Mouse (Mus musculus): ENCODE results near the gene Rhog. TPM values are rescaled to one million over a fixed set of nuclear protein-coding genes. Genes with fewer than 3 reads are reported as not detected.
A peak's percentile ranks its signal among the peaks of the same experiment; 100 is the strongest.
"Not testable (repeated sequence)": the region's sequence is repeated elsewhere in the genome, so short reads cannot be mapped to it uniquely, and the experiment has no call there.

The Rhog gene
- total and polyA plus RNA-seq, 2 experiments from 2014 or later: 5.7 to 15.5 TPM

DNA sequence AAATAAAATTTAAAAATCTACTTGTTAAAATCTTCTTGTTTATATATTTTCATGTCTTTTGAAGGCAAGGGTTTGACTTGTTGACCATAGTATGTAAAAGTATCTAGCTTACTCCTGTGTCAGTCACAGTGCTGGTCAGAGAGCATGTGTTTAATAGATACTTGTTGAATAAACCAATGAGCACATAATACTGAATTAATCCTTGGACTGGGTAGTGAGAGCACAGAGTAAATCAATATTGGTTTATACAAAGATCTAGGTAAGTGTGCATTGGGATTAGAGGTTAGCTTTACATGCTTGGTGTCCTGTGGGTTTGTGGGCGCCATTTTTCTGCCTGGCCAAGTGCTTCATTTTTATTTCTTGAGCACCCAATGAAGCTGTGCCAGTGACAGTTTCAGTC is 25.5 kb upstream of the Rhog start:
- H3K27ac ChIP-seq (ENCODE audit: low read depth, low read length): no peak overlapping the region
- no peaks in the 10 kb centered on the region for H3K4me1 ChIP-seq (ENCODE audit: insufficient read depth)
- ATAC-seq (no peak), DNase-seq (no peak)
- WGBS: 98% methylated on average over 1 of the region's 1 CpGs
- H3K27me3 ChIP-seq (ENCODE audit: insufficient read depth, low read length): no peaks in the 10 kb centered on the region
- no peak for TF ChIP-seq CTCF (IDR thresholded peaks at IDR 0.05; ENCODE audit: low read depth)
- H3K9ac ChIP-seq: no peak overlapping the region
- H3K4me3 ChIP-seq (ENCODE audit: low read depth, low read length): no peak overlapping the region
- H3K36me3 ChIP-seq (ENCODE audit: insufficient read depth): no peaks in the 10 kb centered on the region
- no peaks in the 10 kb centered on the region for H3K9me3 ChIP-seq (ENCODE audit: low read length)
- no peak overlapping the region for H3K4me2 ChIP-seq (ENCODE audit: low read depth)

DNA sequence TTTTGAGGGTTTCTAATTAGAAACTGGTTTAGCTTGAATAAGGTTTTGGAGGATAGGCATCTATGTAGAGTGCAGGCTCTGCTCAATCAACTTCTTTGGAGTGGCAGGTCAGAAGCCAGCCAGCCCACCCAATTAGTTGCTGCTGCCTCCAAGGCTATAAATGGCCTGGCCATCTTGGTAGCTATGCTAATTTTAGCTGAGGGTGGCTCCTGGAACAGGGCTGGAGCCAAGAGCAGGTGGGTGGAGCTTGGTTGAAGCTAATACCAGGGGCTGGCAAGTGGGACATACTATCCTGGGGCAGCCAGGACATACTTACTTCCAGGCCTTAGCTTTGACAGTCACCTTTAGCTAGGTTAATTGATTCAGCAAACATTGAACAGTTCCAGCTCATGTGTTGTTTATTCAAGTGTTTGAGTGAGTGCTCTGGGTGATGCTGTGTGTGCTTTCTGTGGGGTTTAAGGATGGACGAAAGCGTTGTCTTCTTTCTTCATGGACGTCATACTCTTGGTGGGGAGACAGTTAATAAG is 16.6 kb upstream of the Rhog start:
- WGBS: 94% methylated on average over 3 of the region's 3 CpGs
- no peak overlapping the region for H3K27ac ChIP-seq (ENCODE audit: low read depth, low read length)
- no peak overlapping the region for H3K9ac ChIP-seq
- no peaks in the 10 kb centered on the region for H3K9me3 ChIP-seq (ENCODE audit: low read length)
- ATAC-seq (no peak), DNase-seq (no peak)
- H3K4me1 ChIP-seq (ENCODE audit: insufficient read depth): peaks cover 10% of the 10 kb centered on the region
- no peak overlapping the region for H3K4me3 ChIP-seq (ENCODE audit: low read depth, low read length)
- no peak for TF ChIP-seq CTCF (IDR thresholded peaks at IDR 0.05; ENCODE audit: low read depth)
- H3K36me3 ChIP-seq (ENCODE audit: insufficient read depth): no peaks in the 10 kb centered on the region
- no peak overlapping the region for H3K4me2 ChIP-seq (ENCODE audit: low read depth)
- H3K27me3 ChIP-seq (ENCODE audit: insufficient read depth, low read length): no peaks in the 10 kb centered on the region

DNA sequence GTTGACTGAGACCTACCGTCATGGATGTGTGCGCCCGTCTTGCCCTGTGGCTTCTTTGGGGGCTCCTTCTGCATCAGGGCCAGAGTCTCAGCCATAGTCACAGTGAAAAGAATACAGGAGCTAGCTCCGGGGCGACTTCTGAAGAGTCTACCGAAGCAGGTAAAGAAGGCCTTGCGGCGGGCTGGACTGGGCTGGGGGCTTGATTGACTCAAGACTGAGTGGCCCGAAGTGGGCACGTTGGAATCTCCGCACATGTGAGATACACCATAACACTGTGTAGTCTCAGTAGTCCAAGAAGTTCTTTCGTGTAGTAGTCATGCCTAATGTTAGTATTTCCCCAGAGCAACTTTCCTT is 12.5 kb upstream of the Rhog start:
- H3K4me3 ChIP-seq (ENCODE audit: low read depth, low read length): peak overlapping the region; percentile 87
- H3K36me3 ChIP-seq (ENCODE audit: insufficient read depth): no peaks in the 10 kb centered on the region
- ATAC-seq (no peak), DNase-seq (no peak)
- peak overlapping the region; percentile 88 for H3K4me2 ChIP-seq (ENCODE audit: low read depth)
- WGBS: 5% methylated on average over 12 of the region's 12 CpGs
- H3K9ac ChIP-seq: peak overlapping the region; percentile 70
- H3K27me3 ChIP-seq (ENCODE audit: insufficient read depth, low read length): no peaks in the 10 kb centered on the region
- TF ChIP-seq CTCF (IDR thresholded peaks at IDR 0.05; ENCODE audit: low read depth): no peak
- H3K27ac ChIP-seq (ENCODE audit: low read depth, low read length): no peak overlapping the region
- H3K4me1 ChIP-seq (ENCODE audit: insufficient read depth): peaks cover 10% of the 10 kb centered on the region
- no peaks in the 10 kb centered on the region for H3K9me3 ChIP-seq (ENCODE audit: low read length)

DNA sequence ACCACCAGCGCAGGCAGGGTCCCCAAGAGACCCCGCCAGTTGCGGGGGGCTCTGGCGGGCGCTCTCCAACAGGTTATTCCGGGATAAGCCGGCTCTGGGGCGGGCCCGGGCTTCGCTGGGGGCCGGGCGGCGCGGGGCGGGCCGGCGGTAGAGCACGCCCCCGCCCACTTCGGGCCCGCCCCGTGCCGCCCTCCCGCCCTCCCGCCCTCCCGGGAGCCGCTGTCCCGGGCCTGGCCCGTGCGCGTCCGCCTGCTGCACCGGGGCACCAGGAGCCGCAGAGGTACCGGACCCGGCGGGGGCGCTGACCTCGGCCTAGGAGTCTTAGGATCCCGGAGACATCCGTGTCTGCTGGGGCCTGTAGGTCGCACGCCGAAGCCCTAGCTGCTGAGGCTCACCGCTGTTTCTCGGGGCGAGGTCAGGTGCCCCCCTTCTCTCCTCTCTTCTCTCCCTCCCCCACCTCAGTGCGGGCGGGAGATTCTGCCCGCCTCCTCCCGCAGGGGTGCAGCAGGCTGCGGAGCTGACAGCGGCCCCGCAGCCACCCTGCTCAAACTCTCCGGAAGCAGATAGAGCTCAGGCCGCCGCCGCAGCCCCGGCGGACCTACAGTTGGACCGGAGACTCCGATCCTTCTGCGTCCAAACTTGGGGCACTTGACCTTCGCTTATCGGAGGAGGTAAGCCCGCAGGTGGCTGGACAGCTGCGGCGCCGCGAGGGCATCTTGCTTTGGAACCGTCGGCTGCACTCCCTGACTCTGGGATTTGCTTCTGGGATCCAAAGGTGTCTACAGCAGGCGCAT is 11.9 kb upstream of the Rhog start, which contains the start of gene Stim1:
Gene Stim1, plus strand, starts transcription at position 206 of the 794 bp plus-strand sequence.
- H3K9ac ChIP-seq: peak within 1 kb of the TSS; percentile 70
- H3K4me1 ChIP-seq (ENCODE audit: insufficient read depth): peaks cover 10% of the 10 kb centered on the region
- no peak for TF ChIP-seq CTCF (IDR thresholded peaks at IDR 0.05; ENCODE audit: low read depth)
- H3K27me3 ChIP-seq (ENCODE audit: insufficient read depth, low read length): no peaks in the 10 kb centered on the region
- peak; percentile 85 for ATAC-seq
- H3K4me2 ChIP-seq (ENCODE audit: low read depth): peak within 1 kb of the TSS; percentile 88
- no peaks in the 10 kb centered on the region for H3K9me3 ChIP-seq (ENCODE audit: low read length)
- H3K36me3 ChIP-seq (ENCODE audit: insufficient read depth): no peaks in the 10 kb centered on the region
- DNase-seq: peak; percentile 59
- under 1% methylated on average over 55 of the region's 73 CpGs for WGBS
- H3K27ac ChIP-seq (ENCODE audit: low read depth, low read length): peak within 1 kb of the TSS; percentile 64
- peak within 1 kb of the TSS; percentile 87 for H3K4me3 ChIP-seq (ENCODE audit: low read depth, low read length)

DNA sequence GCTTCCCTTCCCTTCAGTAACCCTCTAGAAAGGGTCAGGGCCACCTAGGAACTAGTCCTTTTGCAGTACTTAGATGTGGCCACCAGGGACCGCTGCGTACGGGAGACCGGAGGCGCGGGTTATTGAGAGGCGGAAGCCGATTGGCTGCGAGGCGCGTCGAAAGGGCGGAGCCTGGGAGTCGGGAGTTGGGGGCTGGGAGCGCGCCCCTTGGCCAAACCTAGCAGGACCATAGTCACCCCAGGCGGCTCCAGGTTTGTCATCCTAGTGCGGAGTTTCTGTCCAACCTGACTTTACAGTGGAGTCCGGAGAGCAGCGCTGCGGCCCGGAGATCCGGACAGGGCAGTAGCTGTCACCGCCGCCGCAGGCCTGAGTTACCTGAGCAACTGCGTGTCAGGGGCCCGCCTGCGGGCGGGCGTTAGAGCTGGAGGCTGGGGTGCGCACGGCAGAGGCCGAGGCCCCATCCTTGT is 11.3 kb upstream of the Rhog start:
- H3K9ac ChIP-seq: peak overlapping the region; percentile 70
- no peaks in the 10 kb centered on the region for H3K27me3 ChIP-seq (ENCODE audit: insufficient read depth, low read length)
- H3K4me3 ChIP-seq (ENCODE audit: low read depth, low read length): peak overlapping the region; percentile 87
- peak; percentile 91 for TF ChIP-seq CTCF (IDR thresholded peaks at IDR 0.05; ENCODE audit: low read depth)
- ATAC-seq (peak; percentile 95), DNase-seq (peak; percentile 95)
- H3K9me3 ChIP-seq (ENCODE audit: low read length): no peaks in the 10 kb centered on the region
- H3K4me2 ChIP-seq (ENCODE audit: low read depth): peak overlapping the region; percentile 88
- H3K27ac ChIP-seq (ENCODE audit: low read depth, low read length): peak overlapping the region; percentile 64
- WGBS: 2% methylated on average over 34 of the region's 34 CpGs
- H3K4me1 ChIP-seq (ENCODE audit: insufficient read depth): peaks cover 9% of the 10 kb centered on the region
- H3K36me3 ChIP-seq (ENCODE audit: insufficient read depth): no peaks in the 10 kb centered on the region

DNA sequence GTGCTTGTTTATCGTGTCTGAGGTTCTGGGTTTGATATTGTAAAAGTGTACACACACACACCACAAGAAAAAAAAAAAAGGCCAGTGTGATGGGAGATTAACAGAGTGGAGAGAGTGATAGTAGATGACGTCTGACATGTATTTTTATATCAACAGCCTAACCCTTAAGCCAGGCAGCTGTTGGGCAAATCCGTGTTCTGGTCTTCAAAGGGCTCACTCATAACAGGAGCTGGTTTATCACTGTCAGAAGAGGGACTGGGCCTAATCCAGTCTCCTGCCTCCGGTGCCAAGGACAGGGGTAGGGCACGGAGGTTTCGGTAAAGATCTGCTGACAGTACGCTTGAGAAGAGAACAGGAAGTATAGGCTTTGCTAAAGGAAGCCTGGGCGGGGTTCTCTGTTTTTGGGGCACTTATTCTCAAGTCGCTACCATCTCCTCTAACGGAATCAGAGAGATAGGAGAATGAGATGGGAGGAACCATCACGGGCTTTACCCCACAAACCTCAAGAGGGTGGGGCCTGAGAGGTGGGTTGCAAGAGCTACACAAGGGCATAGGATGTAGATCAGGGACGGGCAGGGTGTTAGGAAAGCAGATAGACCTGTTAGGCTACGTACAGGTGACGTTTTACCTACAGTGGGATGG is 10.7 kb upstream of the Rhog start:
- Histone ChIP-seq H3K9ac (peak overlapping the region; percentile 70; the same call in 1 of the 2 replicates), H3K9me3 (ENCODE audit: low read length) (no peaks in the 10 kb centered on the region), H3K27ac (ENCODE audit: low read depth, low read length) (no peak overlapping the region), H3K4me2 (ENCODE audit: low read depth) (no peak overlapping the region), H3K4me1 (ENCODE audit: insufficient read depth) (peaks cover 7% of the 10 kb centered on the region), H3K36me3 (ENCODE audit: insufficient read depth) (no peaks in the 10 kb centered on the region), H3K4me3 (ENCODE audit: low read depth, low read length) (no peak overlapping the region), H3K27me3 (ENCODE audit: insufficient read depth, low read length) (no peaks in the 10 kb centered on the region)
- peak; percentile 1; the same call in 1 of the 2 replicates for ATAC-seq
- TF ChIP-seq CTCF (IDR thresholded peaks at IDR 0.05; ENCODE audit: low read depth): no peak
- 49% methylated on average over 14 of the region's 14 CpGs for WGBS
- no peak for DNase-seq

DNA sequence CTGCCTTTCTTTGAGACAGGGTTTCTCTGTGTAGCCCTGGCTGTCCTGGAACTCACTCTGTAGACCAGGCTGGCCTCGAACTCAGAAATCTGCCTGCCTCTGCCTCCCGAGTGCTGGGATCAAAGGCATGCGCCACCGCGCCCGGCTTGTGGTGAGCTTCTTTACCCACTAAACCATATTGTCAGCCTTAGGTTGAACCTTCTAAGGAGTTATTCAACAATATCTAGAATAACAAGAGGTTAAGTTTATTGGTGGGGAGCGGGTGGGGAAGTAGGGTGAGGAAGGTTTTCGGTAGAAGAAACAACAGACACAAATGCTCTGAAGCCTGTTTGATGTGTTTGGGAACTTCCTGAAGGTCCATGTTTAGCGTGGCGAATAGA is 10.2 kb upstream of the Rhog start:
- not testable (repeated sequence) for H3K27ac ChIP-seq (ENCODE audit: low read depth, low read length); ATAC-seq; H3K27me3 ChIP-seq (ENCODE audit: insufficient read depth, low read length); DNase-seq; H3K9ac ChIP-seq; H3K9me3 ChIP-seq (ENCODE audit: low read length); H3K4me2 ChIP-seq (ENCODE audit: low read depth); H3K4me1 ChIP-seq (ENCODE audit: insufficient read depth); H3K4me3 ChIP-seq (ENCODE audit: low read depth, low read length); H3K36me3 ChIP-seq (ENCODE audit: insufficient read depth)
- 92% methylated on average over 10 of the region's 10 CpGs for WGBS

All from forebrain, postnatal 0 days (tissue).